ENCODE assay signal across 1 mouse cellular context in genomic region chr8:105282239-105282638, GRCm38 (mm10).
TF ChIP-seq lines count a peak whose summit lies in the region.

No protein-coding gene starts in this region.

TF ChIP-seq in MEL, 35 proteins besides CTCF, POLR2A, EP300 and RAD21 (continued from another document):
- TF ChIP-seq E2F4 (IDR thresholded peaks at IDR 0.05; ENCODE audit: borderline replicate concordance, low read depth, low read length) = no peak
- TF ChIP-seq TCF12 (IDR thresholded peaks at IDR 0.05; ENCODE audit: low read depth, low read length) = peak; percentile 75
- TF ChIP-seq JUND (IDR thresholded peaks at IDR 0.05; ENCODE audit: low read depth, low read length) = no peak
- no peak for TF ChIP-seq HCFC1 (IDR thresholded peaks at IDR 0.05; ENCODE audit: low read depth, low read length)
- TF ChIP-seq MEF2A (IDR thresholded peaks at IDR 0.05; ENCODE audit: extremely low read depth, insufficient replicate concordance, low read depth, low read length, poor library complexity, severe bottlenecking) = no peak
- TF ChIP-seq ZNF384 (IDR thresholded peaks at IDR 0.05; ENCODE audit: low read depth, low read length) = no peak
- no peak for TF ChIP-seq UBTF (IDR thresholded peaks at IDR 0.05; ENCODE audit: borderline replicate concordance, insufficient read depth, low read depth, low read length)
- no peak for TF ChIP-seq POLR2AphosphoS5 (IDR thresholded peaks at IDR 0.05; ENCODE audit: borderline replicate concordance, low read depth, low read length)
- TF ChIP-seq RCOR1 (IDR thresholded peaks at IDR 0.05; ENCODE audit: low read depth, low read length) = peak; percentile 29; the same call in 1 of the 2 replicates
- TF ChIP-seq SMC3 (IDR thresholded peaks at IDR 0.05; ENCODE audit: low read depth, low read length) = no peak
- TF ChIP-seq GABPA (IDR thresholded peaks at IDR 0.05; ENCODE audit: low read depth, low read length) = no peak
TF ChIP-seq in MEL: peak in this region for 5.
